Mouse (Mus musculus) 3134 (cell line): ENCODE measurements around the gene Plce1.
A peak's percentile ranks its signal among the peaks of the same experiment; 100 is the strongest.

Experiments used
- DNase-seq: peaks from one replicate; pipeline ENCODE4 v3.0.0-alpha.2; 2011; ENCODE audit warnings: low spot score; ENCODE audit not compliant: insufficient read length; ENCODE audit errors: extremely low read depth

Gene Plce1

DNA sequence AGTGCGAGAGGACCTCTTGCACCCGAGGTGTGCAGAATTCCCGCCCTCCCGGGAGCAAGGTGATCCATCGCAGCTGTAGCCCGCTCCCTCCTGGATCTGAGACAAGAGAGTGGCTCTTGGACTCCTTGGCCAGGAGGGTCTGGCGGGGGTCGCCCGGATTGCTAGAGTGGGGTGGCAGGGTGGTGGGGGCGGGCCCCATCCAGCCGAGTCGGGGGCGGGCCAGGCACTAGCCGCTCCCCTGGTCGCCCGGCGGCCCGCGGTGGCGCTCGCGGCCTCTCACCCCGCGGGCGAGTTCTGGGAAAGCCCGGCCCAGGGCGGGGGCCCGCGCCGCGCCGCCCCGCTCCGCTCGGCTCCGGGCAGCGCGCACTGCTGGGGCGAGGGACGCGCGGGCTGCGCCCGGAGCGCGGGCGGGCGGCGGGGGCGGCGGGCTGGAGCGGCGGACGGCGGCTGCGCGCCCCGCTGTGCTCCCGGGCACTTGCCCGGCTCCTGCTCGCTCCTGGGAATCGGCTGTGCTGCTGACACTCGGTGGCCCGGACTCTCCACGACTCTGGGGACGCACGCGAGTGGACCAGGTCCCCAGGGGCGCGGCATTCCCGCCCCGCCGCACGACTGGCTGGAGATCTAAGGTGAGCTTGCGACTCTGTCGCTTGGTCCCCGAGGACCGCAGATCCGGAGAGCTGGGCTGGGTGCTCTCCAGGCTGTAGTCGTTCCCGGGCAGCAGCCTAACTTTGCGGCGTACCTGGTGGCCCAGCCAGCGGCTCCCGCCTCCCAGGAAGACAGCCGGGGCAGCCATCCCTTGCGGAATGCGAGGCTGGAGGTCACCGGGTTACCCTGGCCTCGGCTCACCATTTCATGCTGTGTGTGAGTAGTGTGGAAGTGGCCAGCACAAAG is at the start of gene Plce1:
Plce1 (plus strand) TSS at position 379 of the 891 bp plus-strand sequence.
- no peak for DNase-seq

DNA sequence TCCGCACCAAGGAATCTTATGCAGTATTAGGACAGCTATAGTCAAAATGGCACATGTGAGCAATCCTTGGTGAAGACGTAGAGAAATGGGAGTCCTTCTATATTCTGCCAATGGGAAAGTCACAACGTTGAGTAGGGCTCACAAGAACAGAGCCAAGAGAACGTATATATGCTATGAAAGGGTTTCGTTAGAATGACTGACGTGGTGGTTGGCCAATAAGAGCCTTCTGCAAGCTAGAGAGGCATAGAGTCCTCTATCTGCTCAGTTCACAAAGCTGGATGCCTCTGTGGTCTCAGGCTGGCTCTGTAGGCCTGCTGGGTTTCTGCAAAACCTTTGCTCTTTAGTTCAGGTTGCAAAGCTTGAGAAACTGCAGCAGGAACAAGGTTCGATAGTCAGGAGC is 49.6 kb upstream of the Plce1 start:
- DNase-seq = no peak

DNA sequence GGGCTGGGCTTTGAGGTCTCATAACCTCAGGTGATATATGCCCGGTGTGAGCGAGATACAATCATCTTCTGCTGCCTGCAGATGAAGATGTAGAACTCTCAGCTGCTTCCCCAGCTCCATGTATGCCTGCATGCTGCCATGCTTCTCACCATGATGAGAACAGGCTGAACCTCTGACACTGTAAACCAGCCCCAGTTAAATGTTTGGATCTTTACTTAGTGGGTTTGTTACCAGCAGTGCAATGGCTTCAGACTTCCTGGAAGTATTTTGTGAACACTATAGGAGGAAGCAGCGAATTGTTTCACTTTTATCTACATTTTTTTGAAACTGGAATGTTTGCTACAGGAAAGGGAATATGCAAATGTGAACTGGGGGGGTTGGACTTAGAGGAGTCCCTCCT is 48.9 kb upstream of the Plce1 start:
- DNase-seq = no peak

DNA sequence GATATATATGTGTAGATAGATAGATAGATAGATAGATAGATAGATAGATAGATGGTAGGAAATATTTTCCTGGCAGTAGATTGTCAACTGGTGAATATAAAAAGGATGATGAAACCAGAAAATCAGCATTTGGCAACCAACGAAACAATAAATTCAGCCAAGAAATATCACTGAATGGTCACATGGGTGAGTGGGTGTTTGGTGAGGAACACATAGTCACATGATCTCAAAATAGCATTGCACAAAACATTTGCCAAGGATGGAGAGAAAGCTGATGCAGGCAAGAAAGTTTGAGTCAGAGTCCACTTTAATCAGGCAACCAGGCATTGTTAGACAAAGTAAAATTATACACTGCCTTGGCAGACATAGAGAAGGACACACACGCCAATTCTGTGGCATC is 47.5 kb upstream of the Plce1 start:
- no peak for DNase-seq

DNA sequence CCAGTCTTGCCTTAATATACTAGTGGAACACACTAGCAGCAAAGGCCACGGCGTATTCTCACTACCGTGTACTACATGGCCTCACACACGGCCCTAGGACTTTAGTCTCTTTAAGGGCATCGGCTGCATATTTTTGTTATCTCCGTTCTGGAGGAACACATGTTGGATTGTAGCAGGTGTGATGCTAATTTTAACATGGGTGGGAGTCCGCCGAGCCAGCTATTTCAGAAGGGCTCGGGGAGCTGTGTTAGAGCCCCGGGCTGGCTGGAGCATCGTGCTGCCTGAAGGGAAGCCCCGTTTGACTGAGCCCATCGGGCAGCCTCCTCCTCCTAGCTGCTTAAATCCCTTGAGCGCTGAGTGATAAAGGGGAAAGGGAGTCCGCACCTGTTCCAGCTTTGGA is 45.7 kb upstream of the Plce1 start:
- DNase-seq = no peak

DNA sequence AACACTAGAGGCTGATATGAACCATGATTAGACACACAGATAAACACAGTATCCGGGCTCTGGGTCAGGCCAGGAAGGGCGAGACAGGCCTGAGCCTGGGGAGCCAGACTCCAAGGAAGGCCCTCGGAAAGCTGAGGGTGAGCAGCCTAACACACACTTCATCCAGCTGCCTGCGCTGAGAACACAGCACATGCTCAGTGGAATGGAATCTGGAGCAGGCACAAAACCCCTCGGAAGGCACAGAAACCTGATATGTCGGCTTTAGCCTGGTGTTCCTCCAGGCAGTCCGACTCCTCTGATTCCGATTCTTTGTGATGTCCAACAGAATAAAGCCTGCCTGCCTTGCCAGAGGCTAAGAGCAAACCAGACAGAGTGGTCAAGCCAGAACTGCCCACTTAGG is 39.0 kb upstream of the Plce1 start:
- no peak for DNase-seq

DNA sequence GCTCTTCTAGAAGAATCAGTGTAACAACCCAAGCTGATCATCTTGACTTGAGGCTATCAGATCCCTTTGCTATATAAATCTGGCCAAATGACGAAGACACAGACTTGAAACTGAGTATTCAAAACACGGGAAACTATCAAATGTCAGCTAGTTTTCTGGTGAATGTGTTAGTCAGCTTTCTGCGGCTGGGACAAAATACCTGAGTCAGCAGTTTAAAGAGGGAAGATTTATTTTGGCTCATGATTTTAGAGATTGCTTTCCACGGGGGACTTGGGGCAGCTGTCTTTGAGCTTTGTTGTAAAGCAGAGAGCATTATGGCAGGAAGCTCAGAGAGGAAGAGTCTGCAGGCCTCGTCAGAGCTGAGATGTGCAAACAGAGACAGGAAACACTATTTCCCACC is 35.2 kb upstream of the Plce1 start:
- DNase-seq = no peak

DNA sequence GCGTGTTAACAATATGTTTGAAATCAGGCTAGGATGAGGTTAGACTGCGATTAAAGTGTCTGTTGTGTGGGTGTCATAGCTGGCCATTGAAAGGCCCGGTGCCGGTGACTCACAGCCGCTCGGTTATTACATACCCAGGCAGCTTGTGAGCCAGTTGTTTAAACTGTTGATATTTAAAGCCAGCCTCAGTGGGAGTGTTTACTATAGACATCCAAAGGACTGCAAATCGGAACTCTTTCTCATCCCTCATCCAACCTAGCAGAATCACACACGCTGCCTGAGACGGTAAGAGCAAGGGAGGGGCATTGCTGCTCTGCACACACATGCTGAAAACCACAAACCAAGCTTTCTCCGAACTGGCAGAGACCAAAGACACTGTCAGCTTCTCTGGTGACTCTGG is 25.7 kb upstream of the Plce1 start:
- peak; percentile 19 for DNase-seq

DNA sequence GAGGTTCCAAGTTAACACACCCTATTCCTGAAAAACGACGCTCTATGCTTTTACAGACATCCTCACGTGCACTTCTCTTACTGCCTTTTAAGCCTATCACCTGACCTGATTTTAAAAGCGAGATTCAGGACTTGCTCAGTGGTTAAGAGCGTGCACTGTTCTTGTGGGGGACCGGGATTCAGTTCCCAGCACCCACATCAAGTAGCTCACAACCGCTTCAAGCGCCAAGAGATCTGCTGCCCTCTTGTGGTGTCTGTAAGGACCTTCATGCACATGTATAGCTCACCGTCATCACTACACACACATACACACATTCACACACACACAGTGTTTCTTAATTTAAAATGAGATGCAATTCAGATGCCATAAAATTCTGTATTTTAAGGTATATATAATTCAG is 21.9 kb upstream of the Plce1 start:
- no peak for DNase-seq

DNA sequence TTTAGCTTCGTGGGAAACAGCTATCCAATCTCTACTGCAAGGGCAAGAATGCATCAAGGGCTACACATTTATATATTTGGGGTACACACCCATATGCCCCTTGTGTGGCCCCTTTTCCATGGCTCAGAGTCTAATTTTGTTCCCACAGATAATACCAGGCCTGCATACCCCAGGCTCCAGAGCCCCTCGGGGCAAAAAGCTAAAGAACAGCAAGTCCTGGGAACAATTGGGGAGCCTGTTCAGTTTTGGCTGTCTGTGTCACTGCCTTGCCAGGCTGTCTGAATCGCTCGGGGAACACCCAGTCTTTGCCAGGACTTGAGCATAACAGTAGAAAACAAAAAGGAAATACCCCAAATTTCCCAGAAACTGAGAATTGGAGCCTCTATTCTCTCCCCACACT is 20.2 kb upstream of the Plce1 start:
- no peak for DNase-seq

DNA sequence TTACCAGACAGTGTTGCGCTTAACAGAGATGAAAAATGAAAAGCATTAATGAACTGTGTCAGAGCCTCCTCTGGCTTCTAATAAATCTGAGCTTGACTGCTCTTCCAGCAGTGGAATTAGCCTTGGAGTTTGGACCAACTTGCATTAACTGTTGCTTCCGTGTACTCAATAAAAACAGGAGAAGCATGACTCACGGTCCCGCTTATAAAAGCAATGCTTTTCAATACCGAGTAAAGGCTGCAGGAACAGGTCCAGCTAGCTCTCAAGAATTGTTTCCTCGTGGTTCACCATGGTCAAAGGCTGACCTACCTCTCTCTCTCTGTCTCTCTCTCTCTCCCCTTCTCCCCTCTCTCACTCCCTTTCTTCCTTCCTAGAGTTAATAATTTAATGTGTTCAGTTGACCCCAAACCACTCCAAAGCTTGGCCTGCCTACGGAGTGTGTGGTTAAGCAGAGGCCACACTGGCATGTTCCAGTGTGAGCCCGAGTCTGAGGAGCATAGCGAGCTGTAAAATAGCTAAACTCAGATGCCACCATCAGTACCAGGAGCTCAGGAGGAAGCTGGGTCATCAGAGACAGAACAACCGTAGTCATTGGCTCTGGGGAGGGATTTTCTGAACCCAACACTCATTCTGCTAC is 10.5 kb upstream of the Plce1 start:
- DNase-seq = no peak

DNA sequence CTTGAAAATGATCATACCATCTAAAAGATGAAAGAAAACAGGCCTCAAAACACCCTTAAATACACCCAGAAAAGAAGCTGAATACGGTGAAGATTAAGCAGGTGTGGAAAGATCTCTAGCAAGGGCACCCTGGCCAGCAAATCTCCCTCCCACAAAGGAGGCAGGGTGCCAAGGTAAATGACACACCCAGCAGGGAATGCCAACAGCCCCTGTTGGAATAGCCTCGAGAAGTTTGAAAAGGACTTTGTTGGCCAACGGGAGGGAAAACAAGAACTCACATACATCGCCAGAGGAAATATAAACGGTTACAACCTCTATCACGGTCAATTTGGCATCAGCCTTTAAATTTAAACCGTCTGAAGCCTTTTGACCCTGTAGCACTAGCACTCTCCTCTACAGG is 5.5 kb upstream of the Plce1 start:
- no peak for DNase-seq

DNA sequence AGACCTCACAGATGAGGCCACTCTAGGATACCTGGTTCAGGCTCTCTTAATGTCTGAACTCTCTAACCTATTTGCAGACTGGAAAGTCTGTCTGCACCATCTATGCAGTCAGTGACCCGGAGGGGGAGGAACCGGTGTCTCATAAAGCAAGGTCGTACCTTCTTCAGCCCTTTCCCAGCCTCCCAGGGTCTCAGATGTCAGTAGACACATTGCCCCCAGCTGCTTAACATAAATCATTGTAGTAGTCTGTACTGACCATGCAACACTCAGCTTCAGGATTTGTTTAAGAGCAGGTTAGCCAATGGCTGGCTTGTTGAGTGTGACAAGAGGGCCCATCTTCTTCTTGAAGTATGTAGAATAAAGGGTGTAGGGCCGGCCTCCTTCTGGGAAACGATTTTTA is 2.6 kb upstream of the Plce1 start:
- no peak for DNase-seq

DNA sequence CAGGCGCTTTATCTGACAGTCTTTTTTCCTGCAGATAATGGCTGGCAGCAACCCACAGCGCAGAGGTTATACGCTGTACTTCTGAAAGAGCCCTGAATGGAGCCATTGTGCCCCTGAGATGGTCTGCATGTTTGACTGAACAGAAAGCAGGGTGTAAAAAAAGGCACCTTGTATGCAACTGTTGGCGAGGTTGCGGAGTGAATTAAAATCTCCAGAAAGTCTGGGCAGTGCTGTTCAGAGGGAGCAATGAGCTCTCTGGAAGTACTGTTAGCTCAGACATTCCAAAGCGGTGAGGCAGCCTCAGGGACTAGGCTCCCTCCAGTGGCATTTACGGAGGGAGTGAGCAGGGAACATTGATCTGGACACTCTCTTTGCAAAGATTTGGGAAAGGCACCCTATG is 2.0 kb upstream of the Plce1 start:
- no peak for DNase-seq

DNA sequence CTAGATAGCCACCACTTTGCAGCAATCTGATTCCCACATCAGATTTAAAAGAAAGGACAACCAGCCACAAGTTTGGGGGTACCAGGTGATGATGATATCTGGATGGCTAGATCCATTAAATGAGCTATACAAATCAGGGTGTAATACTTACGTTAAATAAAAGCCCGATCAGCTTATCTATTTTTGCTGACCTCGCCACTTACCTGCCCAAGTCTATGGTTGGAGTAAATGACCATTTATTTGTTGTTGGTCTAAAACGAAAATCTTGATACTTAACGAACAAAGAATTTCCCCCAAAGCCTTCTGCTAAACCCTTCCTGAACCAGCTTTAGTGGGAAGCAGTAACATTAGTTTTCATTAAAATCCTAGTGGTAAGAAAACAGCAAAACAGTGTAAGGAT is 1.4 kb upstream of the Plce1 start:
- DNase-seq = no peak

DNA sequence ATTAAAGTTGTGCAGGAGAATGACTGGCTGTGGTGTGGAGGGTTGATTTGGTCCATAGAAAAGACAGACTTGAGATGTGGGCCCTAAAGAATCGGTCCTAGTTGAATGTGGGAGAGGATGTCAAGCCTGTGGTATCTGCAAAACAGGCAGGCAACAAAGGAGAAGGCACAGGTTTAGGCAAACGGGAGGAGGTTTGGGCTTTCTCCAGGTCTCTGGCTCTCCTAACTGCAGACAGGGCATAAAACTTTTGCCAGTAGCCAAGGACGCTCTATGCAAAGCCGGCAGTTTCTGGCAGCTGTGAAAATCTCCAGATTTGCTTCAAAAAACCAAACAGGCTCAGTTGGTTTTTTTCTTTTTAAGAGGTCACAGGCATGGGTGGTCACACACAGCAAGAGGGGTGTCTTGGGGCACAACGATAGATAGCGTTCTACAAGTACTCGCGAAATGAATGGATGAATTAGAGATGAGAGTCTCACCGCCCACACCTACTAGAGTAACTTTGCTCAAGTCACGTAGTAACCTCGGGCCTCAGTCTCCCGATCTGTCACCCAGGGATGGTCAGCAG is 671 bp upstream of the Plce1 start:
- DNase-seq = no peak

DNA sequence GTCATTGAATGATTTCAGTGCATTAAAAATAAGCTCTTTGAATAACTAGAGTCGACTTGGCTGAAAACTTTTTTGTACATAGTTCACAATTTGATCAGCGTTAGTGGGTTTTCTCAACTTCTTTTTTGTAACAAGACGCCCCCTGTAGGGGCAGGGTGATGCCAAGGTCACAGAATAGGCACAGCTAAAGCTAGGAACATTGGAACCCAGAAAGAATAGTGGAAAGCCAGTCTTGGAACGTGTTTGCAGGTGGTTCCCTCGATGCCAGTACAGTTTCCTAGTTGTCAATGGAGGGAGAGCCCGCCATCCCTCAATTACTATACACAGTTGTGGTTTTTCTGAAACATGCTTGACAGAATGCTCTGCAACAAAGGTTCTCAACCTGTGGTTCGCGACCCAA is 997 bp downstream of the Plce1 start:
- no peak for DNase-seq

DNA sequence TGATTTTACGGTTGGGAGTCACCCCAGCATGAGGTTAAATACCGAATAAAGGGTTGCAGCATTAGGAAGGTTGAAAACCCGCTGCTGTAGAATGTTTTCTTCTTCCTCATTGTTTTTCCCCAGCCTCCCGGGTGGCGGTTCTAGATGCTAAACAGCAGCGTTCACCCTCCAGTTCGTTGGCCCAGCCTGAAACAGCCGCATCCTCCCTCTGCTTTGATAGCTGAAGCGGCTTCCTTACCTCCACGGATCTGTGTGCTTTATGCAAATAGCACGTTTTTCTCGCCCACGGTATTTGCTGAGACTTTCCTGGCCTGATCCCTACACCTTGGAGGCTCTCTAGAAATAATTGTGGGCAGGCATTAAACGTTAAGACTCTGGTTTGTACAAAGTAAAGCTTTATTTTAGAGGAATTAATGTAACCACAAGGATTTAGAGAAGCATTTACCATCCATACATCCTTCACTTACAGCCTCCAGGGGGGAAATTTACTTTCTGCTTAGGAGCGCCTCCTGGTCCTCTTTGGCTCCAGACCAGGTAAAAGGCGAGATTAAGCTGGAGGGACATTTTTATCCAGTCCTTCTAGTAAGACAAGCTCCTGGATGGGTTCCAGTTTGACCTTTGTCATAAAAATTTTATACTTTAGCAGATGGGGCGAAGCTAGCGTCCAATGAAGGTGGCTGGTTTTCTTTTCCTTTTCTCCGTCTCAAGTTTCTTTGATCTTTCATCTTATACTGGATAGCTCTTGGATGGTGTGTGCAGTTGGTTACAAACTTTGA is 1.7 kb downstream of the Plce1 start:
- DNase-seq = no peak

DNA sequence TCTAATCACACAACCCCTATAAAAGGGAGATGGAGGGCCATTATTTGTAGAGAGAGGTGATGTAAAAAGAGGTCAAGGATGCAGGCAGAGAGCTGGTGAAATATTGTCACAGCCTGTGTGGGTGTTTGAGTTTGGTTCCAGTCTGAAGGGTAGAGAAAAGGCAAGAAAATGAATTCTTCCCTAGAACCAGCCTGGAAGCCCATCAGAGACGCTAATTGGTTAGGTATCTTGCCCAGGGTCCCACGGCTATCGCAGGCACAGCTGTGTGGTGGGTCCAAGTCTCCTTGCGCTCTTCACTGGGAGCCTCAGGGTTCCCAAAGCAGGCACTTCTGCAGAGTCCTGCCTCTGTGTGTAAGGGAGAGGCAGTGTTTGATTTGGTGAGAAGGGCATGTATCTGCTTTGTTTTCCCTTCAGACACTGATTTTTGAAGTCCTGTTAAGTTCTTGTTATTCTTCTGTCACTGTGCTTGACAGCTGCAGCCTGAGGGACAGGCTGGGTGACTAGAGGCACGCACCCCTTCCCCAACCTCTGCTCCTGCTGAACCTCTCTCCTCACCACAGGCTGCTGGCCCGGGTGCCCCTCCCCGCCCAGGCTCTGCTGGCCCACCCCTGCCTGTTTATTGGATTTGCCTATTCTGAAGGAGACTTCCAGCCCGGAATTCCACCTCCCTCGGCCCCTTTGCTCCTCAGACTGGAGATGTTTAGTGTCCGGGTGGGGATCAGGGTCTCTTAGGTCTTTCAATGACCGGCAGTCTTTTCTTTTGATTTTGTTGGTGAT is 5.1 kb downstream of the Plce1 start:
- no peak for DNase-seq

DNA sequence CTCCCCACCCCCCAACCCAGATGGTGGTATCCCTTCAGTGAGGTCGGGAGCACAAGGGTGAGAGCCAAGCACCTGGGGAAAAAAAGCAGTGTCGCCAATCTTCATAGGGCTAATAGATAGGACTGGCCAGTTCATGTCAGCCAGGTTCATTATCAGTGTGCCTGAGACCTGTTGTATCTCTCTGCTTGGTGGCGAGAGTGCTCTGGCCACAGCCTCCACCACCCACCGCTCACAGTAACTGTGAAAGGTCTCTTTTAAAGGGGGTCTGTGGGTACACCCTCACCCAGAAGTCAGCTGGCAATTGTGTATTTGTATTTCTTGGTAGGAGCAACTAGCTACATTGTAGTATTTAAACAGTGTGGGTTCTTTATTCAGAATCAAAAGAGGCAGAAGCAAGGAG is 6.6 kb downstream of the Plce1 start:
- no peak for DNase-seq
